Mouse (Mus musculus) c-Kit-positive CD71-negative TER-119-negative erythroid progenitor cells, embryonic 14.5 days (primary cell): ENCODE measurements around the gene Rtf2.

Source experiments
- DNase-seq: peaks from one replicate; pipeline ENCODE4 v3.0.0-alpha.2; 2013; ENCODE audit warnings: low read depth

Rtf2 gene

GRCm38 (mm10) chr2:172439843-172440639 lies at the start of gene Rtf2:
Gene Rtf2 (plus strand): TSS chr2:172440556.
- peak; percentile 97 for DNase-seq

GRCm38 (mm10) chr2:172392041-172392521 lies 48.3 kb upstream of the Rtf2 start:
- no peak for DNase-seq

GRCm38 (mm10) chr2:172393391-172394051 lies 46.8 kb upstream of the Rtf2 start, which contains the start of gene Cass4:
Gene Cass4 (plus strand): TSS chr2:172393794.
- DNase-seq, result no peak

GRCm38 (mm10) chr2:172394052-172394392 lies 46.3 kb upstream of the Rtf2 start:
- no peak for DNase-seq

- DNase-seq, result no peak
These were observed 45.7 kb upstream of the Rtf2 start for GRCm38 (mm10) chr2:172394671-172395070.

- no peak for DNase-seq
These were observed 44.4 kb upstream of the Rtf2 start for GRCm38 (mm10) chr2:172395961-172396360.

GRCm38 (mm10) chr2:172399901-172400300 lies 40.5 kb upstream of the Rtf2 start:
- DNase-seq, result no peak

- DNase-seq, result peak; percentile 85
These were observed 39.1 kb upstream of the Rtf2 start for GRCm38 (mm10) chr2:172401116-172401825.

- no peak for DNase-seq
These were observed 36.1 kb upstream of the Rtf2 start for GRCm38 (mm10) chr2:172404239-172404638.

GRCm38 (mm10) chr2:172405011-172405410 lies 35.3 kb upstream of the Rtf2 start:
- DNase-seq, result no peak

GRCm38 (mm10) chr2:172406173-172406572 lies 34.2 kb upstream of the Rtf2 start:
- DNase-seq, result no peak

GRCm38 (mm10) chr2:172407499-172407898 lies 32.9 kb upstream of the Rtf2 start:
- no peak for DNase-seq

GRCm38 (mm10) chr2:172410686-172411085 lies 29.7 kb upstream of the Rtf2 start:
- no peak for DNase-seq

GRCm38 (mm10) chr2:172411091-172411490 lies 29.3 kb upstream of the Rtf2 start:
- DNase-seq, result no peak

GRCm38 (mm10) chr2:172412454-172412853 lies 27.9 kb upstream of the Rtf2 start:
- no peak for DNase-seq

GRCm38 (mm10) chr2:172413273-172413672 lies 27.1 kb upstream of the Rtf2 start:
- no peak for DNase-seq

- DNase-seq, result no peak
These were observed 26.5 kb upstream of the Rtf2 start for GRCm38 (mm10) chr2:172413894-172414293.

GRCm38 (mm10) chr2:172416218-172416617 lies 24.1 kb upstream of the Rtf2 start:
- no peak for DNase-seq

- no peak for DNase-seq
These were observed 23.5 kb upstream of the Rtf2 start for GRCm38 (mm10) chr2:172416876-172417275.

GRCm38 (mm10) chr2:172418208-172418607 lies 22.1 kb upstream of the Rtf2 start:
- DNase-seq, result no peak

GRCm38 (mm10) chr2:172430609-172431008 lies 9.7 kb upstream of the Rtf2 start:
- DNase-seq, result no peak

- no peak for DNase-seq
These were observed 6.6 kb upstream of the Rtf2 start for GRCm38 (mm10) chr2:172433746-172434145.
